Mouse (Mus musculus): Measurements from ENCODE around the gene Wfdc16.
"Not testable (repeated sequence)": the region's sequence is repeated elsewhere in the genome, so short reads cannot be mapped to it uniquely, and the experiment has no call there.

Gene Wfdc16

GRCm38 (mm10) chr2:164638696-164639095 is at the start of gene Wfdc16:
TSS of gene Wfdc16 (minus strand) at chr2:164638796.
- no peak for DNase-seq (ENCODE audit: low spot score in 2 of 2)

- DNase-seq (ENCODE audit: low spot score in 2 of 2), result no peak
These were observed 46.2 kb upstream of the Wfdc16 start, which contains the start of gene Wfdc13 for GRCm38 (mm10) chr2:164684807-164685206. TSS of gene Wfdc13 (plus strand) at chr2:164685107.

GRCm38 (mm10) chr2:164679906-164680305 is 41.3 kb upstream of the Wfdc16 start:
- peak; percentile 32 to 49 for DNase-seq (ENCODE audit: low spot score in 2 of 2)

GRCm38 (mm10) chr2:164678848-164679625 is 40.4 kb upstream of the Wfdc16 start:
- peak; percentile 82 to 83 for DNase-seq (ENCODE audit: low spot score in 2 of 2)

GRCm38 (mm10) chr2:164676916-164677685 is 38.5 kb upstream of the Wfdc16 start:
- DNase-seq (ENCODE audit: low spot score in 2 of 2), result no peak

GRCm38 (mm10) chr2:164676103-164676502 is 37.5 kb upstream of the Wfdc16 start:
- no peak for DNase-seq (ENCODE audit: low spot score in 2 of 2)

GRCm38 (mm10) chr2:164673987-164674386 is 35.4 kb upstream of the Wfdc16 start, which contains the start of gene Wfdc11:
TSS of gene Wfdc11 (minus strand) at chr2:164674087.
- no peak for DNase-seq (ENCODE audit: low spot score in 2 of 2)

- no peak for DNase-seq (ENCODE audit: low spot score in 2 of 2)
These were observed 32.3 kb upstream of the Wfdc16 start for GRCm38 (mm10) chr2:164670938-164671337.

- no peak for DNase-seq (ENCODE audit: low spot score in 2 of 2)
These were observed 31.7 kb upstream of the Wfdc16 start for GRCm38 (mm10) chr2:164670261-164670660.

- no peak for DNase-seq (ENCODE audit: low spot score in 2 of 2)
These were observed 26.3 kb upstream of the Wfdc16 start for GRCm38 (mm10) chr2:164664851-164665250.

GRCm38 (mm10) chr2:164656483-164656882 is 17.9 kb upstream of the Wfdc16 start, which contains the start of gene Wfdc9:
TSS of gene Wfdc9 (minus strand) at chr2:164656583.
- DNase-seq (ENCODE audit: low spot score in 2 of 2), result no peak

GRCm38 (mm10) chr2:164655858-164656257 is 17.3 kb upstream of the Wfdc16 start, which contains the start of gene Wfdc10:
TSS of gene Wfdc10 (plus strand) at chr2:164656046.
- DNase-seq (ENCODE audit: low spot score in 2 of 2), result peak in 1 of 2 experiments; percentile 48

- DNase-seq (ENCODE audit: low spot score in 2 of 2), result no peak
These were observed 3.5 kb upstream of the Wfdc16 start for GRCm38 (mm10) chr2:164641881-164642673.

- no peak for DNase-seq (ENCODE audit: low spot score in 2 of 2)
These were observed 2.5 kb upstream of the Wfdc16 start for GRCm38 (mm10) chr2:164641129-164641528.

GRCm38 (mm10) chr2:164635266-164635665 is 3.3 kb downstream of the Wfdc16 start:
- DNase-seq (ENCODE audit: low spot score in 2 of 2), result peak in 1 of 2 experiments; percentile 8

GRCm38 (mm10) chr2:164621775-164622174 is 16.8 kb downstream of the Wfdc16 start:
- no peak for DNase-seq (ENCODE audit: low spot score in 2 of 2)

- DNase-seq (ENCODE audit: low spot score in 2 of 2), result no peak
These were observed 19.5 kb downstream of the Wfdc16 start for GRCm38 (mm10) chr2:164619050-164619449.

- DNase-seq (ENCODE audit: low spot score in 2 of 2), result no peak
These were observed 23.2 kb downstream of the Wfdc16 start for GRCm38 (mm10) chr2:164615386-164615785.

GRCm38 (mm10) chr2:164613471-164613870 is 25.1 kb downstream of the Wfdc16 start, which contains the start of the genes Wfdc6b and Wfdc8:
TSS of gene Wfdc6b (plus strand) at chr2:164613522.
TSS of gene Wfdc8 (minus strand) at chr2:164613626.
- DNase-seq (ENCODE audit: low spot score in 2 of 2), result not testable (repeated sequence)

- no peak for DNase-seq (ENCODE audit: low spot score in 2 of 2)
These were observed 29.8 kb downstream of the Wfdc16 start for GRCm38 (mm10) chr2:164608781-164609180.

GRCm38 (mm10) chr2:164604411-164604810 is 34.2 kb downstream of the Wfdc16 start:
- no peak for DNase-seq (ENCODE audit: low spot score in 2 of 2)

Measured in thymus, postnatal 10 days (tissue).